Mouse (Mus musculus) brain, embryonic 14.5 days (tissue): ENCODE measurements at regions not wholly inside any gene's neighbourhood (a gene's known extent, or its start where the extent isn't known, plus 50 kb on each side); places are given as distances from the start of the nearest gene placed in this dataset.
"Not testable (repeated sequence)": the region's sequence is repeated elsewhere in the genome, so short reads cannot be mapped to it uniquely, and the experiment has no call there.

Source experiments
- DNase-seq: peaks from one replicate; pipeline ENCODE4 v3.0.0-alpha.2; 2011; ENCODE audit warnings: low read depth
- CTCF ChIP-seq: fragments of 200-500 bp; IDR thresholded peaks from 2 replicates; pipeline ENCODE4 v1.5.1; 2012; ENCODE audit warnings: inconsistent platforms, mild to moderate bottlenecking, moderate library complexity, borderline replicate concordance; ENCODE audit not compliant: insufficient read depth, insufficient read length; ENCODE audit errors: extremely low read depth
- POLR2A ChIP-seq: fragments of 200-500 bp; IDR thresholded peaks from 2 replicates; pipeline ENCODE4 v1.6.1; 2012; ENCODE audit warnings: mild to moderate bottlenecking, inconsistent platforms, borderline replicate concordance; ENCODE audit not compliant: poor library complexity, insufficient read depth, insufficient read length, severe bottlenecking; ENCODE audit errors: extremely low read depth

DNA sequence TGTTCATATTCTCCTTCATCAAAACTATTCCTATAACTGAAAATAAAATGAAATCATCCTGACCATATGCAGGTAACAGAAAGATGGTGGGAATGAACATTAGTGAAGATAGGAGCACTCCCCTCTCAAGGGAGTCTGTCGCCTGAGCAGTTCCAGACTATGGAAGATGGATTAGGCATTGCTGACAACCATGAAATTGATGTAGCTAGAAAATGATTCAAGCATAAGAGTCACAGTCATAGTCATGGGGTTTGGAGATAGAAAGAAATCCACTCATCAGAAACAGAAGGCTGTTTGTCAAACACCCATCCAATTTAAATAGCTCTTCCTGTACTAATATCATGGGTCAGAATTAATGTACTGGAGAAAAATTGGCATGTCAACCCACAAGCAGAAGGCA, 191.2 kb upstream of the Rps6ka3 start:
- no peak for DNase-seq
- TF ChIP-seq POLR2A (no peak), CTCF (no peak)

DNA sequence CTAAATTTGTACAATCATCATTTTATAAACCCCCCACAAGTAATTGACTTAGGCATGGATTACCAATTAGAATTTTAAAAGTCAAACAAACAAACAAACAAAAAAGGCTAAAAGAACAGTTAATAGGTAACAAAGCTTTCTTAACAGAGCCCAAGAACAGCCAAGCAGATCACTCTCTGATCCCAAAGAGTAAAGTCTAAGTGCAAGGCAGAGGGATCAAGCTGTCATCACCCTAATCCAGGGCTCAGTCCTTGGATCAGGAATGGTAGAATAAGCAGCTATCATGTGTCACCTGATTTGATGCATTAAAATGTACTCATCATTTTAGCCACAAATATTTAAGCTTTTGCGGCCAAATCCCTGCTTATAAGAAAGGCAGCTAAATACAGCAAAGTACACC, 183.8 kb upstream of the Rps6ka3 start:
- TF ChIP-seq POLR2A (no peak), CTCF (no peak)
- DNase-seq = no peak

DNA sequence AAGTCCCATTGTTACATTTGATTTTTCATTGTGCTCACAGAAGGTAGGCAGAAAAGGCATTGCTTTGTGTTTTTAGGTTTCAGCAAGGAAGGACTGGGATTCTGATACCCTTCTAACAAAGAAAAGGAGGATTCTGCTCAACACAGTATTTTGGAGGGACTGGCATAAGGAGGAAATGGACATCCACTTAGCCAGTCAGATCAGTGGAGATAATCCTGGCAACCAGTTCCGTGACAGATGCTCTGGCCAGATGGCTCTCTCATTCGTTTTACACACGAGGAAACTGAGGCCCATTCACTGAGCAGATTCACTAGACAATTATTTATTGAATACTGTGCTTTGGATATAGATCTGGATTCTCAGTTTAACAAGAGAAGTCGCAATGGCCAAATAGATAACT, 178.2 kb upstream of the Rps6ka3 start:
- DNase-seq = peak; percentile 56
- no peak for TF ChIP-seq POLR2A
- TF ChIP-seq CTCF = no peak

DNA sequence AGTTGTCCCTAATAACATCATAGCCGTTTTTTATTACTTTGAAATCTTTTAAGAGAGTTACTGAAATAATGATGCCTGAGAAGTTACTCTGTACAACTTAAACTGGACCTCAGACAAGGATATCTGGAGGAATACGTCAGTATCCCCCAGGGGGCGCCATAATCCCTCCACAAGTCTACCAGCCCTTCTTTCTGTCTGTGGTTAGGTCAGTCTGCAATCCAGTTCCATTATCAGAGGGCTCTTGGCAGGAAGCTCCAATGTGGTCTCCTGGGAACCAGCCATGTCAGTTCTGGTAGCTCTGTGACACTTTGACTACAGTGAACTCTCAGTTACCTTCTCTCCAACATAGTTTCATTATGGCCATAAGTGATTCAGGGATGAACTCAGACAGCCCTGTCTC, 166.7 kb upstream of the Rps6ka3 start:
- peak; percentile 63 for DNase-seq
- TF ChIP-seq POLR2A (no peak), CTCF (peak; percentile 32; the same call in 1 of the 2 replicates)

DNA sequence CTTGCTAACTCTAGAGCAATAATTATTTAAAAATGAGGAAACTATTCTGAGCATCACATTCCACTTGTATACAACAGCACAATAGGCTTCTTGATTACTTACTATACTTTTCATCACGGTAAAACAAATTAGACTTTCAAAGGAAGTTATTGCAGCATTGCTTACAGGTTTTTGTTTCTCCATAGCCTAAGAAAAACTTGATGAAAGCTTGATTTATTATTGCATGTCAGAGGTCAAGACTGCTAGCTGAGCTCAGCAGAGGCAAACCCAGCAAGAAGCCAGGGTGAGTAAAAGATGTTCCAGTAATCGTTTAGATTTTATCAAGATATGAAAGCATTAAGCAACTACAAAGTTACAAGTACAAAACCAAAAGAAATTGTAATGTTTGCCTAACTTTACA, 162.2 kb upstream of the Rps6ka3 start:
- no peak for TF ChIP-seq POLR2A
- TF ChIP-seq CTCF = no peak

DNA sequence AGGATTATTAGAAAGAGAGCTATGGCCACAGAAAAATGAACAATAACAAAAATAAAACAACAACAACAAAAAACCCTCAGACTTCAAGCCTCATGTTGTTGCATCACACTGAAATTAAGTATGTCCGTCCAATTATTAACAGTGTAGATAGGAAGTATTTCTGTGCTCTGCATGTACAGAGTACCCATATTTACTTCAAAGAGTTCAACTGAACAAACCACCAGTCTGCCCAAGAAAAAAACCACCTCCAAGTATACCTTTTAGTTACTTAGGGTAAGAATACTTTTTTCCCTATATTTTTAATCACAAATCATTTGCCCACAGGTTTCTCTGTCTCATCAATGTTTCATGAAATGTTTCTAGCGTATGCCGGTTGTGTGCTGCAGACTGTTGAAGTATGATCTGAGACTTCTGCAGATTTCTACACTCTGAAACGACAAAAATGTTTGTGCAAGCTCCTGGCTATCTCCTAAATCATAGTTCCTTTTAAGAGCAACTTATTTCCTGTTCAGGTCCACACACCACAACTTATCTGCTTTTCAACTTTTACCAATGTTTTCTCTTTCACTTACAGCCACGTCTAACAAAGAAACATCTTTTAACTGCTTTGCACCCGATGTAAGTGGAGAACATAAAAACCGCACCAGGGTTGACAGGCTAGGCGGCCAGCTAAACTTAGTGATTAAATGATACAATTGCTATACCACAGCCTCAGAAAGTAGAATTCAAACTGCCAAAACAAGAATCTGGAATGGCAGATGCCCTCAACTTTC, 154.2 kb upstream of the Rps6ka3 start:
- DNase-seq = no peak
- no peak for TF ChIP-seq POLR2A
- TF ChIP-seq CTCF = no peak

More for the DNA sequence above, 162.2 kb upstream of the Rps6ka3 start:
- no peak for DNase-seq

DNA sequence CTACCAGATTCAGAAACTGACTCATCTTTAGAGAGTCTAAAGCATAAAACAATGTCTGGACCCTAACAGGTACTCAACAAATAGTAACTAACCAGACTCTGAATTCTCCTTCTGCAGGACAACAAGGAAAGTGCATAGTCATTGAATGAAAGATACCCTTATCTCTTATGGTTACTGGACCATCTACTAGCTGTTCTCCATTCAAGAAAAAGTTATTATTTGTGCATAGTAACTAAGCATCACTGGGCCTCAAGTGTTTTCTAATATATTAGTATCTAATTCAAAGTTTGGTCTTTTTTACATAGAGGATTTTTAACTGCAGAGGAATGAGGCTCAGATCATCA, 153.7 kb upstream of the Rps6ka3 start:
- TF ChIP-seq CTCF (no peak), POLR2A (no peak)
- no peak for DNase-seq

DNA sequence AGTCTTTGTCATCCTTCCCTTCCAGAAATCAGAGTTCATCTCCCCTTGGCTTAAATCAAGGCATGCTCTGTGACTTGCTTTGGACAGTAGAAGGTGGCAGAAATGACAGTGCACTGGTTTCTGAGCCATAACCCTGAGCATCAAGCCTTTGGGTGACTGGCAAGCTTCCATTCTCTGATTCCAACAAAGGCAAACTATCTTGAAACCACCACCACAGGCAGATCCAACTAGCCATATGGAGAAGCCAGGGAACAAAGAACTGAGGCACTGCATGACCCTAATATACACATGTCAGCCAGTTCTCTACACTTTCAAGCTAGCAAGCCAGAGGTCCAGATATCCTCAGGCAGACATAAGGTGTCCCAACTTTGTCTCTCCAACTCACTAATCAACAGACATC, 151.2 kb upstream of the Rps6ka3 start:
- DNase-seq = no peak
- TF ChIP-seq POLR2A = no peak
- TF ChIP-seq CTCF = no peak

DNA sequence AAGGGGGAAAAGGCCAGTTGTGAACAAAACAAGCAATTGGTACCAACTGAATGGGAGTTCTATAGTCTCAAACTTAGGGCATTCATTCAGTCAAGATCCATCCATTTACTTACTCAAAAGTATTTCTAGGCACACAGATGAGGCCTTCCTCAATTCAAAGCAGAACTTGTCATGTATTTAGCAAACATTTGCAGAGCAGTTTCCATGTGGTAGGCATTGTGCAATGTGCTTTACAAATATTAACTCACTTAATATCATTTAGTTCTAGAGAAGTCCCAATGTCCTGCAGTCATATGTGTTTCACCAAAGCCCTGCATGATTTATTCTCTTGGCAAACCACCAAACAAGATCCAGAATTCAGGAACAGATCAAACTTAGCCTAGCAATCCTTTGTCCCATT, 148.8 kb upstream of the Rps6ka3 start:
- DNase-seq = no peak
- TF ChIP-seq CTCF (no peak), POLR2A (no peak)

DNA sequence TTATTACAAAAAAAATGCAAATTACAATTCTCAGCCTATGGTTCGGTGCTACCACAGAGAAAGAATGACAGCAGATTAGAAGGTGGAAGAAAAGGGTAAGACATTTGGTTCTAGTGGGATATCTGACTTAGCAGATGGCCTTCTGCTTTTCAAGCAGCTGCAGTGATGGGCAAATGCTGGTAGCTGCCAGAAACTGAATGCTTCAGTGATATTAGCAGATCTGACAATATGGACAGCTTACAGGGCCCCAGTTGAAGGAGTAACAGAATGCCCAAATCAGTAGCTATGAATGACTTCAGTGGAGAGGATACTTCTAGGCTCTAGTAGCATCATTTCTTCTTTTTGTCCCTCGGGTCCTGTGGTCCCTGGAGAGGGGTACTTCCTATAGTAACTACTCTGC, 143.9 kb upstream of the Rps6ka3 start:
- TF ChIP-seq POLR2A (no peak), CTCF (no peak)
- peak; percentile 7 for DNase-seq

DNA sequence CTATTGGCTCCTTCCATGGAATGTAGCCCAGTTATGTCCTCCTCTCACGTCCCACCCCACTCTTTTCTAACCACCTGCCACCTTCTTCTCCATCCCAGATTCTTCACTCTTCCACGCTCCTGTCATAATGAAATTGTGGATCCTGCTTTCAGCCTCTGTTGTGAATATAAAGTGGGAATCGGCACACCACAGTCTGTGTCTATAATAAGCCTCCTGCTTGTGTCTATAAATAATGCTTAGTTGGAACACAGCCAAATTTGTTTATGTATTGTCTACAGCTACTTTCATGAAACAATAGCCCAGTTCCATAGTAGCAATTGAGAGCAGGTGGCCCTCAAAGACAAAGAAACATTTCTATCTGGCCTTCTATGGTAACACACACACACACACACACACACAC, 137.5 kb upstream of the Rps6ka3 start:
- peak; percentile 4 for DNase-seq
- TF ChIP-seq CTCF = no peak
- TF ChIP-seq POLR2A = no peak

DNA sequence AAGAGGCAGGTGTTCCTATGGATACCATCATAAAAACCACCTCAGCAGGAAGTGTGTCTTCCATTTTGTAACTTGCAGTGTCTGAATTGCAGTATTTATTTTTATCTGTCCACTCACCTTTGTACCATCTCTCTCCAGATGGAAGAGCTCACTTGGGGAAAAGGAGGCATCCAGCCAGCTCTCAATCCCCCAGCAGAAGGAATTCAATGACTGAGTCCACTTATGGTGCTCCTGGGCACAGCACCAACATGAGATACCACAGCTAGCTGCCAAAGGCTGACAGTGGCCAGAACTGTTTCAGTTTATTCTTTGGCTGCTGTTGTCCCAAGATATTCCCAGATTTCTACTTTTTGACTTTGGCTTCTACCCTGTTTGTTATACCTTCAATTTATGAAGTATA, 136.6 kb upstream of the Rps6ka3 start:
- TF ChIP-seq CTCF (no peak), POLR2A (no peak)
- peak; percentile 14 for DNase-seq

DNA sequence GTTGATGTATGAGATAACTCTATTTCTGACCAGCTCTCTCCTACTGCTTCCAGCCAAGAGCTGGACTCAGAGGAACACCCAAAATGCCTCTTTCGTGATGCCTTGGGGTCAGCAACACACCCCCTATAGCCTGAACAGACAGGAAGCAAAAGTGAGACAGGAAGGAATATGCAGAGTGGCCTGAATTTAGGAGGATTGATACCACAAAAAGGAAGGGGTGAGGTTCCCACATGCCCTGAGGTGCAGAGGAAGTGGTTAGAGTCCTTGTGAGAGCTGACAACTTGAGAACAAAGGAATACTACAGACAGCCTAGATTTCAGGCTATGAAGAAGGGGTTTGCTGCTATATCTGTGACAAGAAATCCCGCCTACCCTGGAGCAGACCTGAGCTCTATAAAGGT, 129.6 kb upstream of the Rps6ka3 start:
- no peak for TF ChIP-seq CTCF
- TF ChIP-seq POLR2A = no peak
- no peak for DNase-seq

DNA sequence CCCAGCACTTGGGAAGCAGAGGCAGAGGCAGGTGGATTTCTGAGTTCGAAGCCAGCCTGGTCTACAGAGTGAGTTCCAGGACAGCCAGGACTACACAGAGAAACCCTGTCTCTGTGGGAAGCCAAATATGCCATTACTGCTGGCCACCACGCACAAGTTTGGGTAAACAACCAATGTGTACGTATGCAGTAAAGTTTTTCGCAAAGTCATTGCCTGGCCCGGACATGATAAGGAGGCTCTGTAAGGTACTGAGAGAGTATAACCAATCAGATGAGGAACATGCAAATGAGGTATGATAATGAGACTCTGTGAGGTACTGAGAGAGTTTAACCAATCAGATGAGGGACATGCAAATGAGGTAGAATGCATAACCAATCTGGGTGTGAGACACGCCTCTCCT, 99.5 kb upstream of the Rps6ka3 start:
- not testable (repeated sequence) for DNase-seq
